Mouse (Mus musculus): Measurements from ENCODE around the gene Pnp. TPM values are rescaled to one million over a fixed set of nuclear protein-coding genes. Genes with fewer than 3 reads are reported as not detected.
"Not testable (repeated sequence)": the region's sequence is repeated elsewhere in the genome, so short reads cannot be mapped to it uniquely, and the experiment has no call there.

Pnp gene
- polyA plus RNA-seq, 1 experiment from 2014 or later, result 50.1 TPM

GRCm38 (mm10) chr14:50968216-50968980 lies 37.5 kb downstream of the Pnp start:
- H3K4me2 ChIP-seq (replicated peaks), result no peak overlapping the region

GRCm38 (mm10) chr14:50969041-50969440 lies 38.2 kb downstream of the Pnp start:
- Histone ChIP-seq H3K27ac (replicated peaks) (no peak overlapping the region), H3K4me2 (replicated peaks) (0 out of 2 replicates have a peak overlapping the region, but pooled peaks have one; percentile 27), H3K27me3 (no peaks in the 10 kb centered on the region), H3K4me3 (no peak overlapping the region), H3K36me3 (no peaks in the 10 kb centered on the region), H3K9ac (replicated peaks) (no peak overlapping the region), H3K9me3 (no peaks in the 10 kb centered on the region), H3K4me1 (peaks cover 6% of the 10 kb centered on the region)
- ATAC-seq (ENCODE audit: low FRiP score, low read depth), result no peak
- WGBS, result 12% methylated on average over 1 of the region's 1 CpGs

More at GRCm38 (mm10) chr14:50968216-50968980, 37.5 kb downstream of the Pnp start:
- H3K4me1 ChIP-seq, result peaks cover 6% of the 10 kb centered on the region
- no peak overlapping the region for H3K9ac ChIP-seq (replicated peaks)
- H3K27me3 ChIP-seq, result no peaks in the 10 kb centered on the region
- H3K9me3 ChIP-seq, result no peaks in the 10 kb centered on the region
- no peaks in the 10 kb centered on the region for H3K36me3 ChIP-seq
- WGBS, result 76% methylated on average over 5 of the region's 5 CpGs
- no peak overlapping the region for H3K27ac ChIP-seq (replicated peaks)
- no peak for ATAC-seq (ENCODE audit: low FRiP score, low read depth)
- no peak overlapping the region for H3K4me3 ChIP-seq

GRCm38 (mm10) chr14:50969558-50970544 lies 39.0 kb downstream of the Pnp start:
- Histone ChIP-seq H3K4me3 (no peak overlapping the region), H3K27me3 (no peaks in the 10 kb centered on the region), H3K4me2 (replicated peaks) (peak overlapping the region; percentile 27), H3K9ac (replicated peaks) (no peak overlapping the region), H3K36me3 (no peaks in the 10 kb centered on the region), H3K9me3 (no peaks in the 10 kb centered on the region), H3K27ac (replicated peaks) (no peak overlapping the region), H3K4me1 (peaks cover 6% of the 10 kb centered on the region)
- no peak; the same call in 1 of the 2 replicates for ATAC-seq (ENCODE audit: low FRiP score, low read depth)
- 15% methylated on average over 12 of the region's 12 CpGs for WGBS

GRCm38 (mm10) chr14:50970822-50971221 lies 39.9 kb downstream of the Pnp start:
- Histone ChIP-seq H3K27me3 (no peaks in the 10 kb centered on the region), H3K9ac (replicated peaks) (no peak overlapping the region), H3K36me3 (no peaks in the 10 kb centered on the region), H3K4me3 (no peak overlapping the region), H3K27ac (replicated peaks) (no peak overlapping the region), H3K9me3 (no peaks in the 10 kb centered on the region), H3K4me1 (peaks cover 6% of the 10 kb centered on the region), H3K4me2 (replicated peaks) (no peak overlapping the region)
- ATAC-seq (ENCODE audit: low FRiP score, low read depth), result no peak
- WGBS, result 82% methylated on average over 1 of the region's 1 CpGs

- not testable (repeated sequence) for H3K4me3 ChIP-seq; H3K27ac ChIP-seq (replicated peaks); H3K36me3 ChIP-seq; ATAC-seq (ENCODE audit: low FRiP score, low read depth); H3K27me3 ChIP-seq; H3K9me3 ChIP-seq; H3K4me2 ChIP-seq (replicated peaks); H3K9ac ChIP-seq (replicated peaks)
- WGBS, result 83% methylated on average over 5 of the region's 5 CpGs
- peaks cover 14% of the 10 kb centered on the region for H3K4me1 ChIP-seq
Observed at GRCm38 (mm10) chr14:50973054-50973453, 42.2 kb downstream of the Pnp start.

- Histone ChIP-seq H3K27me3 (no peaks in the 10 kb centered on the region), H3K4me2 (replicated peaks) (no peak overlapping the region), H3K36me3 (no peaks in the 10 kb centered on the region), H3K9me3 (no peaks in the 10 kb centered on the region), H3K4me3 (no peak overlapping the region), H3K4me1 (peaks cover 14% of the 10 kb centered on the region), H3K27ac (replicated peaks) (no peak overlapping the region), H3K9ac (replicated peaks) (no peak overlapping the region)
- WGBS, result 50% methylated on average over 4 of the region's 4 CpGs
- no peak for ATAC-seq (ENCODE audit: low FRiP score, low read depth)
Observed at GRCm38 (mm10) chr14:50973700-50974099, 42.8 kb downstream of the Pnp start.

GRCm38 (mm10) chr14:50975001-50975400 lies 44.1 kb downstream of the Pnp start:
- H3K4me3 ChIP-seq, result no peak overlapping the region
- H3K9me3 ChIP-seq, result no peaks in the 10 kb centered on the region
- H3K27me3 ChIP-seq, result no peaks in the 10 kb centered on the region
- no peak overlapping the region for H3K4me2 ChIP-seq (replicated peaks)
- no peak for ATAC-seq (ENCODE audit: low FRiP score, low read depth)
- peaks cover 8% of the 10 kb centered on the region for H3K4me1 ChIP-seq
- H3K9ac ChIP-seq (replicated peaks), result no peak overlapping the region
- WGBS, result 31% methylated on average over 5 of the region's 5 CpGs
- no peak overlapping the region for H3K27ac ChIP-seq (replicated peaks)
- H3K36me3 ChIP-seq, result no peaks in the 10 kb centered on the region

GRCm38 (mm10) chr14:50976674-50977073 lies 45.8 kb downstream of the Pnp start:
- WGBS, result 15% methylated on average over 9 of the region's 9 CpGs
- ATAC-seq (ENCODE audit: low FRiP score, low read depth), result peak; percentile 27; the same call in 1 of the 2 replicates
- 0 out of 2 replicates have a peak overlapping the region, but pooled peaks have one; percentile 3 for H3K4me3 ChIP-seq

GRCm38 (mm10) chr14:50978451-50978850 lies 47.6 kb downstream of the Pnp start:
- H3K27me3 ChIP-seq; H3K36me3 ChIP-seq; H3K4me3 ChIP-seq; H3K9me3 ChIP-seq; H3K27ac ChIP-seq (replicated peaks); ATAC-seq (ENCODE audit: low FRiP score, low read depth); H3K4me1 ChIP-seq; H3K4me2 ChIP-seq (replicated peaks); H3K9ac ChIP-seq (replicated peaks): not testable (repeated sequence)
- 94% methylated on average over 6 of the region's 6 CpGs for WGBS

More at GRCm38 (mm10) chr14:50976674-50977073, 45.8 kb downstream of the Pnp start:
- Histone ChIP-seq H3K4me1 (peaks cover 8% of the 10 kb centered on the region), H3K4me2 (replicated peaks) (peak overlapping the region; percentile 35), H3K27me3 (no peaks in the 10 kb centered on the region), H3K27ac (replicated peaks) (no peak overlapping the region), H3K9ac (replicated peaks) (no peak overlapping the region), H3K9me3 (no peaks in the 10 kb centered on the region), H3K36me3 (no peaks in the 10 kb centered on the region)

GRCm38 (mm10) chr14:50979631-50980030 lies 48.7 kb downstream of the Pnp start:
- no peaks in the 10 kb centered on the region for H3K9me3 ChIP-seq
- H3K36me3 ChIP-seq, result no peaks in the 10 kb centered on the region
- no peak for ATAC-seq (ENCODE audit: low FRiP score, low read depth)
- peaks cover 8% of the 10 kb centered on the region for H3K4me1 ChIP-seq
- H3K27me3 ChIP-seq, result no peaks in the 10 kb centered on the region
- no peak overlapping the region for H3K4me3 ChIP-seq
- no peak overlapping the region for H3K4me2 ChIP-seq (replicated peaks)
- no peak overlapping the region for H3K9ac ChIP-seq (replicated peaks)
- no peak overlapping the region for H3K27ac ChIP-seq (replicated peaks)

- Histone ChIP-seq H3K27ac (replicated peaks) (no peak overlapping the region), H3K27me3 (no peaks in the 10 kb centered on the region), H3K9ac (replicated peaks) (no peak overlapping the region), H3K36me3 (no peaks in the 10 kb centered on the region), H3K4me2 (replicated peaks) (no peak overlapping the region), H3K9me3 (no peaks in the 10 kb centered on the region), H3K4me1 (peaks cover 8% of the 10 kb centered on the region), H3K4me3 (no peak overlapping the region)
- 69% methylated on average over 2 of the region's 2 CpGs for WGBS
- ATAC-seq (ENCODE audit: low FRiP score, low read depth), result no peak
Observed at GRCm38 (mm10) chr14:50981207-50981606, 50.3 kb downstream of the Pnp start.

- H3K27me3 ChIP-seq, result no peaks in the 10 kb centered on the region
- no peak overlapping the region for H3K27ac ChIP-seq (replicated peaks)
- no peak overlapping the region for H3K4me2 ChIP-seq (replicated peaks)
- H3K4me1 ChIP-seq, result peaks cover 2% of the 10 kb centered on the region
- no peak overlapping the region for H3K4me3 ChIP-seq
- whole genome bisulfite sequencing, result 87% methylated on average over 5 of the region's 5 CpGs
- no peak for ATAC-seq (ENCODE audit: low FRiP score, low read depth)
- H3K36me3 ChIP-seq, result no peaks in the 10 kb centered on the region
- H3K9ac ChIP-seq (replicated peaks), result no peak overlapping the region
- no peaks in the 10 kb centered on the region for H3K9me3 ChIP-seq
Observed at GRCm38 (mm10) chr14:50981837-50982236, 51.0 kb downstream of the Pnp start.

Measured in midbrain, embryonic 12.5 days (tissue).